Mouse (Mus musculus): Measurements from ENCODE around the gene Gbf1. TPM values are rescaled to one million over a fixed set of nuclear protein-coding genes. Genes with fewer than 3 reads are reported as not detected.

The Gbf1 gene
- total RNA-seq, 2 experiments from 2014 or later, result 91.1 to 99.0 TPM

DNA sequence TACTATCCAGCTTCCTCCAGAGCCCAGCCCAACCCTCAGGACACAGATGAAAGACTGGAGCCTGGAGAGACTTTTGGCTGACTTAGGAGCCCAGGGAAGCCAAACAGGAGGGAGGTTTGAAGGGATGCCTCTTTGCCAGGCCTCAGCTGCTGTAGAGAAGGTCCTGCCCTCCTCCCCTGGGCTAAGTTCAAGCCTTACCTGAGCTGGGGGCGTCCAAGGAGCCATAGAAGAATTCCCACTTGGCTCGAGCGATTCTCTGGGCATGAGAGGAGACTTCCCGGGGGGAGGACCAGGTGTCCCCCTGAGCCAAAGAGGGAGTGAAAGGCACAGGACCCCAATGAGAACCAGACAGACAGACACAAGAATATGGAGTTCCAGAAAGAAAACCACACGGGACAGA, 171.4 kb downstream of the Gbf1 start:
- no peak for DNase-seq (ENCODE audit: low spot score in 2 of 2)
- intact Hi-C loops (cut with DNase I), result no loop called here

DNA sequence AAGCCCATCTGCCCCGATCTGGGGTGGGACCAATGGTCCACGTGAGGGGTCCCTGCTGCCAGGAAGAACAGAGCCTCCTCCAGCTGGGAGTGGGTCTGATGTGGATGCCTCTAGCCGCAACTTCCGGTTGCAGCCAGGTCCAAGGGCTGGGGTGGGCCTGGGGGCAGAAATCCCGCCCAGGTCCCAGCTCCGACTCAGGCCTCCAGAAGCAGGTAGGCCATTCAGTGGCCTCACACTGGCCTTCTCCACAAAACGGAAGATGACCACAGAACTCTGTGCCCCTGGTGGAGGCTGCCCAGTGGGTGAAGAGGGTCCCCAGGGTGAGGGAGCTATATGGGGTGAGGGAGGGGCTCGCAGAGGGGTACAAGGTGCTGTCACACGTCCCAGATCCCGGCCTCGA, 172.1 kb downstream of the Gbf1 start:
- intact Hi-C loops (cut with DNase I), result no loop called here

DNA sequence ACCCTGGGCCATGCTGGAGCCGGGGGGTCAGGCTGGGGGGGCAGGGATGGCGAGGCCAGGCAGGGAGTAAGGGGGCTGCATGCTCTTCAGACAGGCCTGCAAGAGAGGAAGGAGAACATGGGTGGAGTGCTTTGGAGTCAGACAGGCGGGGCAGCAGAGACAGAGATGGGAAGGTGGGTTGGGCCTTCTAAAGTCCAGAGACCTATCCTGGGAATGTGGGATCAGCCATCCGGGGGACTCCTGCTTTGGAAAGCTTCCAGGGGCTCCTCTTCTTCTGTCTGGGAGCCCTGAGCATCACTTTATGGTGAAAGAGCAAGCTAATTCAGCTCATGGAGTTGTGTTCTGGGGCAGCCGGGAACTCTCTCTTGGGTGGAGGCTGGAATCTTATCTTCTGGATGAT, 172.6 kb downstream of the Gbf1 start:
- intact Hi-C loops (cut with DNase I), result no loop called here
- no peak for DNase-seq (ENCODE audit: low spot score in 2 of 2)

More for the DNA sequence above, 172.1 kb downstream of the Gbf1 start:
- DNase-seq (ENCODE audit: low spot score in 2 of 2), result no peak

DNA sequence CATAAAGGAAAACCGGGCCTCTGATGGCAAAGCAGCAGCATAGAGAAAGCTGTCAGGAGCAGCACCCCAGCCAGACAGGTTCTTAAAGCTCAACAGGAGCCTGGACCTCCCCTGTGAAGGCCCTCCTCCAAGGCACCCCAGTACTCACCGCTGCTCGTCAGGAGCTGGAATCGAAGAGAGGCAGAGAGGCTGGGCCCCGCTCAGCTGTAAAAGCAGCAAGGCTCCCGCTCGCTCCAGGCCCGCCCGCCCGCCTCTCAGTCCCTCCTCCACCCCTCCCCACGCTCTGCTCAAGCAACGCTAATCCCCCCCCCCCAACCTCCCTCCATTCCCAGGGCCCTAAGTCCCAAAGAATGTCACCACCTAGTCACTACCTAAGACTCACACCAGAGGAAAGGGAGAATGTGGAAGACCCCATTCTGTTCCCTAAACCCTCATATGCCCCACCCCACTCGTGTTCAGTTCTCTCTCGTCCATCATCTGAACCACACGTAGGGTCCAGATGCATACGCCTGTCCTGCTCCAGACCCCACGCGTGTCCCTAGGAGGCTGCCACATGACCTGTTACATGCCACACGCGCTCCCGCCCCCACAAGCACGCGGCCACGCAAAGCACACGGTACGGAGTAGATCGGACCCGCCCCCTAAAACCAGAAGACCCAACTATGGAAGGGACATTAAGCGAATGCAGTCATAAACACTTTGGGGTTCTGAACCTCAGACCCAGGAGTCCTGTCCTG, 173.9 kb downstream of the Gbf1 start:
- DNase-seq (ENCODE audit: low spot score in 2 of 2), result peak in 1 of 2 experiments; percentile 46
- intact Hi-C loops (cut with DNase I), result no loop called here

DNA sequence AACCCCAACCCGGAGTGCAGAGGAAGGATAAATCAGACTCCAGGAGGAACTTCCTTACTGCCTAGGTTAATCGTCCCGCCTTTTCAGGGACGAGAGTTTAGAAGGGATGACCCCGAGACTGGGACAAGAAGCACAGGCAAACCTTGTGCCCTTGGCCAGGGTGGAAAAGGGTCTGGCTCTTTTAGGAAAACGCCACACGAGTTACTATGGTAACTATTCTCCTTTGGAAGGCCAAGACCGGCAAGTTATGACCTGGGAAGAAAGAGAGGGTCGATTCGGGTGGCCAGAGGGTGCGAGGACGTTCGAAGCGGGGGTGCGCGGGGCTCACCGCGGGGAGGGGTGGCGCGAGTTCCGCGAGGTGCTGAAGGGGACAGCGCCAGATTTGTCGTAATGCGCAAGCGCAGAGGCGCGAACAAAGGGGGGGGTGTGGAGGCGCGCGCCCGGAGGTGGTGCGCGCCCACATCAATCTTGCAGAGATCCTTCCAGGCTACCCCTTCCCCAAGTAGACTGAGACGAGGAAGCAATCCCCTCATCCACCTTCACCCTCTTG, 174.5 kb downstream of the Gbf1 start, which contains the start of gene Psd:
Gene Psd, minus strand, starts transcription at position 401 of the 550 bp plus-strand sequence.
- DNase-seq (ENCODE audit: low spot score in 2 of 2), result peak; percentile 70 to 74
- intact Hi-C loops (cut with DNase I), result no loop called here

DNA sequence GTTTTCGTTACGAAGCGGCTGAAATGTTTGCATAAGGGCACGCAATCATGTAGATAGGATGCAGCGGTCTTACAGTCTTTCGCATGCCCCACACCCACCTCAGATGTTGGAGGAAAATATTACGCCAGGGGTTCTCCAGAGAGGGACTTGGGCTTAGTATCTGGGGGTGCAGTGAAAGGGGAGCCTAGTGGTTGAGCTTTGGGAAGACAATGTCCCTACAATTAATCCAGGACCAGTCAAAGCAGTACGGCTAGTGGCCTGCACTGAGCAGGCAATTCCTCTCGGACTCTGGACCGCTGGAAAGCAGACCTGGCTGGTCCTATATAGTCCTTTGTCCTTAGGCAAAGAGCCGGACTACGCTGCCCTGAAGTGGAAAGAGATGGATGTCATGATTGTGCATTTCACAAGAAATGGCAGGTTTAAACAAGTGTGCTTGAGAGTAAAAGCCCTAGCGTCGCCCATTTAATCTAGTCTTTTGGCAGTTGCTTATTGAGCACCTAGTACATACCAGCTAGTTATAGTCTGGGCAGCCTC, 175.3 kb downstream of the Gbf1 start:
- peak in 1 of 2 experiments; percentile 17 for DNase-seq (ENCODE audit: low spot score in 2 of 2)
- intact Hi-C loops (cut with DNase I), result no loop called here

DNA sequence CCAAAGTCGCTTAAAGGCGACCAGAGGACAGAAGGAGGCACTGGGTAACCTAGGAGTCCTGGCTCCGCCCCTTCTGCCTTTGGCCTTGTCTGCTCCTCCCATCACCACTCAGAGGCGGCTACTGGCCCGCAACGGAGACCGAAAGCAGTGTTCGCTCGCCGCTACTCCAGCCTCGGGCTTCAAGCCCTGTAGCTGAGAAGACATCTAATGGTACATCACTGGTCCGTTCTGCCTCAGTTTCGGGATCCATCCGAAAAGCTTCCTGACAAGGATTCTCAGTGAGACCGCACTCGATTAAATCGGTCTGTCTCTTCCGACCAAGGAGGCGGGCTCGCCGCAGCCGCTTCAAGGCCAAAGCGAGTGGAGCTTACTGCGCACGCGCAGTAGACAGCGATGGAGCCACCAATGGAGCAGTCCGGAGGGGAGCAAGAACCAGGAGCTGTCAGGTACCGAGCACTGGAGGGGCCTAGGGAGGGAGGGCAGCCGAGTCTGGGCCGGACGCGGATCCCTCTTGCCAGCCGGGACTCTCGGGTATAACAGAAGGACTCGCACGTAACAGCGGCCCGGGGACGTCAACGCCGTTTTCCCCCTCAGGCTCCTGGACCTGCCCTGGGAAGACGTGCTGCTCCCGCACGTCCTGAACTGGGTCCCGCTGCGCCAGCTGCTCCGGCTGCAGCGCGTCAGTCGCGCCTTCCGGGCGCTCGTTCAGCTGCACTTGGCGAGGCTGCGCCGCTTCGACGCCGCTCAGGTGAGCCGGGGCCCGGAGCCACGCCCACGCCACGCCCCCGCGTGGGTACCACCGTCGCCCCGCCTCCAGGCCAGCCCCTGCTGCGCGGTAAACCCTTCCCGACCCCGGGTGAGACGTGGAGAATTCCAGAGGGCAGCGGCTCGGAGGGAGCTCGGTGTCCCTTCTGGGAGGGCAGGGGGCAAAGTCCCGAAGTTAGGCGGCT, 176.0 kb downstream of the Gbf1 start, which contains the start of gene Fbxl15:
Gene Fbxl15, plus strand, starts transcription at position 104 of the 950 bp plus-strand sequence.
- intact Hi-C loops (cut with DNase I), result no loop called here
- DNase-seq (ENCODE audit: low spot score in 2 of 2), result peak; percentile 96 to 97

DNA sequence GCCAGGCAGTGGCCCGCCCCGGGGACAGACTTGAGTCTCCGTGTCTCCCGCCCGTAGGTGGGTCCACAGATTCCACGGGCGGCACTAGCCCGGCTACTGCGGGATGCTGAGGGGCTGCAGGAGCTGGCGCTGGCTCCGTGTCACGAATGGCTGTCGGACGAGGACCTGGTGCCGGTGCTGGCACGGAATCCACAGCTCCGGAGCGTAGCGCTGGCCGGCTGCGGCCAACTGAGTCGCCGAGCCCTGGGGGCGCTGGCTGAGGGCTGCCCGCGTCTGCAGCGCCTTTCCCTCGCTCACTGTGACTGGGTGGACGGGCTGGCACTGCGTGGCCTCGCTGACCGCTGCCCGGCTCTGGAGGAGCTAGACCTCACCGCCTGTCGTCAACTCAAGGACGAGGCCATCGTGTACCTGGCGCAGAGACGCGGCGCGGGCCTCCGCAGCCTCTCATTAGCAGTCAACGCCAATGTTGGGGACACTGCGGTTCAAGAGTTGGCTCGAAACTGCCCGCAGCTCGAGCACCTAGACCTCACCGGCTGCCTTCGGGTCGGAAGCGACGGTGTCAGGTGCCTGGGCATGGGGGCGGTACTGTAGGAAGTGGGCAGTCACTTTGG, 176.8 kb downstream of the Gbf1 start:
- intact Hi-C loops (cut with DNase I), result no loop called here
- DNase-seq (ENCODE audit: low spot score in 2 of 2), result no peak

DNA sequence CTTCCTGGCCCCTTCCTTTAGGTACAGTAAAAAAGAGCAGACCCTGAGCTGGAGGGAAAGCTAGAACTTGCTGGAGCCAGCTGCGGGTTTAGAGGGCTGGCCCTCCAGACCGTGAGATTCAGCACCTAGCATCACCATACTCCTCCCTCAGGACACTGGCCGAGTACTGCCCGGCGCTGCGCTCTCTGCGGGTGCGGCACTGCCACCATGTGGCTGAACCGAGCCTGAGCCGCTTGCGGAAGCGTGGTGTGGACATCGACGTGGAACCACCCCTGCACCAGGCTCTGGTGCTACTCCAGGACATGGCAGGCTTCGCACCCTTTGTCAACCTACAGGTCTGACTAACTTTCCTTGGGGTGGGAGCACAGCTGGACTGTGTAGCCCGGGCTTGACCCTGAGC, 177.6 kb downstream of the Gbf1 start:
- DNase-seq (ENCODE audit: low spot score in 2 of 2), result peak; percentile 83 to 84
- intact Hi-C loops (cut with DNase I), result loop anchor here (2.0 kb wide), 1 partner anchor 21 kb away; no protein-coding TSS in a partner anchor

DNA sequence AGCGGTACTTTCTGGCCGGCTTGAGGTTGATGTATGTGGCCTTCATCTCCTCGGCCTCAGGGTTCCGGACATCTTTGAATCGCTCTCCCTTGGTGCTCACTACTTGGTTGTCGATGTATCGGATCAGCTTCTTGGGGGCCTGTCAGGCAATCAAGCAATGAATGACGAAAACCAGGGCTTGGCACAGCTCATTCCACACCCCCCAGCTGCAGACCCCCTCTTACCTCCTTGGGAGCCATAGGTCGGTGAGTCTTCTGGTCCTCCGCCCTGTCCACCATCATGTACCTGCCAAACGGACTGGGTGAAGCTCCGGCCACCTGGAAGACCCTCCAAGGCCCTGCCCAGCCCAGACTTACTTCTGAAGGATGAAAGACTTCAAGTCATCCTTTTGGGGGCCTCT, 178.4 kb downstream of the Gbf1 start:
- intact Hi-C loops (cut with DNase I), result loop anchor here (2.0 kb wide), 1 partner anchor 22 kb away; no protein-coding TSS in a partner anchor
- no peak for DNase-seq (ENCODE audit: low spot score in 2 of 2)

DNA sequence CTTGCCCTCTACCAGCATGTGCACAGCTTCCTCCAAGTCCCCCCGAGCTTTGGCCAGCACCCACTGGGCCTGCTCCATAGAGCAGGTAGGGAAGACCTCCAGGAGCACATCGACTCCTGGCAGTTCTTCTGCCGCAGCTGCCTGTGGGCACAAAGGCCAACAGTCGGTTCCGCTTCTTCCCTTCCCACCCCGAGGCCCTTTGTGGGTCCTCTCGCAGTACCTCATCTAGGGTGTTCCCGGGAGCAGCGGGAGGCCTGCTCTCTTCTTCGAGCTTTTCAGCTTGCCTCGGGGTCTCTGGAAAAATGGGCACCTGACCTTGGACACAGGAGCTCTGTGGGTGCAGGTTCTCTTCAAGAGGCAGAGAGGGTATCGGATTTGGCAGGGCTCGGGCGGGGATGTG, 179.0 kb downstream of the Gbf1 start:
- DNase-seq (ENCODE audit: low spot score in 2 of 2), result no peak

DNA sequence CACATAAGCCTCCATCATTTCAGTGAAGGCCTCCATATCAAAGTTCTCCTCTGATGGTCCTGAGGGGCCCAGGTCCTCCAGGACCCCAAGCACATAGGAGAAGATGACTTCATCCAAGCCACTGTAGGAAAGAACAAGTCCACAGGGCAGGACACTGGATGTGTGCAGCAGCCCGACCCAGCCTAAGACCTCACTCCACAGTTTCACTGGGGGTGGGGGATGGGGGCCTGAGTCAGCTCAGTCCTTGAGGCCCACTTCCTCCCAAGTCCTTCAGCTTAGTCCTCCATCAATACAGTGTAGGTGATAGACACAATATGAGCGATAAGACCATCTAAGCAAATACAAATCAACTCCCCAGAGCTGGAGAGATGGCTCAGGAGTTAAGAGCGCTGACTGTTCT, 179.6 kb downstream of the Gbf1 start:
- no peak for DNase-seq (ENCODE audit: low spot score in 2 of 2)
- intact Hi-C loops (cut with DNase I), result loop anchor here (2.0 kb wide), 1 partner anchor 23 kb away; no protein-coding TSS in a partner anchor

More for the DNA sequence above, 179.0 kb downstream of the Gbf1 start:
- intact Hi-C loops (cut with DNase I), result loop anchor here (2.0 kb wide), 1 partner anchor 23 kb away; no protein-coding TSS in a partner anchor

DNA sequence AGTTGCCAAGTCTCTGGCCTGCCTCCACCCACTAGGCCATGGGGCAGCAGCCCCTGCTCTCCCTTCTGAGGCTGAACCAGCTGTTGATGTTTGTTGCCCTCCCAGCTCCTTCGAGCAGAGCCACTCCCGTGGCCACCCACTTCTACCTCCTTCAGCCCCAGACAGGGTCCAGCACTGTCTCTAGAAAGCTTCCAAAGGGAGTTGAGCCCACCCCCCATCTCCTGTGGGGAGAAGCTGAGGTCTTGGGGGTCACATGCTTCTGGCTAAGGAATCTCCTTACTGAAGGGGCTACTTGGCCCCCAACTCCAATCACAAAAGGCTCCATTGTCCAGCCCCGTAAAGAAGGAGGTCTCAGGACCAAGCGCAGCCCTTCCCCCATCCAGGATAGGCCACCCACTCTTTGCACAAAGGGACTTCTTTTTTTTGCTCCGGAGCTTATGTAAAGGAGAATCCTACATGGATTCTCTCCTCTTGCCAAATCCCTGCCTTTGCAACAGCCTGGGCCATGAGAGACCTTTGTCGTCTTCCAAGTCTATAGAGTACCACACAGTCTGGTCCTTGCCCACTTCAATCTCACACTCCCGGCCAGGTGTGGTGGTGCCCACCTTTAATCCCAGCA, 180.5 kb downstream of the Gbf1 start:
- peak in 1 of 2 experiments; percentile 26 for DNase-seq (ENCODE audit: low spot score in 2 of 2)
- intact Hi-C loops (cut with DNase I), result no loop called here

DNA sequence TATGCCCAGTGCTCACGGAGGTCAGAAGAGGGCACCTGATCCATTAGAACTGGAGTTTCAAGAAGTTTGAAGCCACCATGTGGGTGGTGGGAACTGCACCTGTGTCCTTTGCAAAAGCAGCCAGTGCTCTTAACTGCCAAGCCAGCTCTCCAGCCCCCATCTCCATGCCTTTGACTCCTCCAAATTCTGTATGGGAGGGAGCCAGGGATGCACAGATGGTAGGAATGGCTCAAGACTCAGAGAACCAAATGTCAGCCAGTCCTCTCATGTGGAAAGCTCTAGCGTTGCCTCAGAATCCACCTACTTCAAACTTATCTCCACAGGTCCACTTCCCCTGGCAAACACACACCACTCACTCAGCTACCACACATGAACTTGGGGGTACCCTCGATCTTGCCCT, 181.6 kb downstream of the Gbf1 start:
- intact Hi-C loops (cut with DNase I), result no loop called here
- no peak for DNase-seq (ENCODE audit: low spot score in 2 of 2)

Other genes starting within 250 kb of the Gbf1 start
- 10 to 100 TPM; 20.1 to 20.2 TPM for gene Armh3, start 154.0 kb upstream of the Gbf1 start, total RNA-seq (2021)
- gene Hps6, start 149.0 kb upstream of the Gbf1 start, total RNA-seq (2021), result 1 to 10 TPM; 5.9 to 7.1 TPM
- 10 to 100 TPM; 20.5 to 25.5 TPM for gene Pprc1, start 107.6 kb upstream of the Gbf1 start, total RNA-seq (2021)
- gene Ldb1, start 107.3 kb upstream of the Gbf1 start, total RNA-seq (2021), result 100 to 1,000 TPM; 108 to 118 TPM
- 10 to 100 TPM; 42.5 to 44.1 TPM for gene Nolc1, start 76.6 kb upstream of the Gbf1 start, total RNA-seq (2021)
- not detected for gene Elovl3, start 20.6 kb upstream of the Gbf1 start, total RNA-seq (2021)
- gene Pitx3, start 4.2 kb upstream of the Gbf1 start, total RNA-seq (2021), result not detected
- gene Nfkb2, start 151.8 kb downstream of the Gbf1 start, total RNA-seq (2021), result 1 to 10 TPM; 2.1 to 2.9 TPM
- gene Psd, start 174.6 kb downstream of the Gbf1 start, total RNA-seq (2021), result 100 to 1,000 TPM; 614 to 671 TPM
- 10 to 100 TPM; 26.7 to 28.7 TPM for gene Fbxl15, start 175.7 kb downstream of the Gbf1 start, total RNA-seq (2021)
- 100 to 1,000 TPM; 166 to 216 TPM for gene Cuedc2, start 186.2 kb downstream of the Gbf1 start, total RNA-seq (2021)
- 10 to 100 TPM; 25.6 to 27.8 TPM for gene Mfsd13a, start 188.6 kb downstream of the Gbf1 start, total RNA-seq (2021)
- under 1 TPM; 0.62 to 0.68 TPM for gene 2310034G01Rik, start 197.8 kb downstream of the Gbf1 start, total RNA-seq (2021)
- gene Actr1a, start 243.2 kb downstream of the Gbf1 start, total RNA-seq (2021), result 100 to 1,000 TPM; 175 to 195 TPM
- 10 to 100 TPM; 18.3 to 18.6 TPM for gene Sufu, start 244.4 kb downstream of the Gbf1 start, total RNA-seq (2021)